Mouse (Mus musculus): ENCODE measurements at regions not wholly inside any gene's neighbourhood (a gene's known extent, or its start where the extent isn't known, plus 50 kb on each side); places are given as distances from the start of the nearest gene placed in this dataset.
A peak's percentile ranks its signal among the peaks of the same experiment; 100 is the strongest.

DNA sequence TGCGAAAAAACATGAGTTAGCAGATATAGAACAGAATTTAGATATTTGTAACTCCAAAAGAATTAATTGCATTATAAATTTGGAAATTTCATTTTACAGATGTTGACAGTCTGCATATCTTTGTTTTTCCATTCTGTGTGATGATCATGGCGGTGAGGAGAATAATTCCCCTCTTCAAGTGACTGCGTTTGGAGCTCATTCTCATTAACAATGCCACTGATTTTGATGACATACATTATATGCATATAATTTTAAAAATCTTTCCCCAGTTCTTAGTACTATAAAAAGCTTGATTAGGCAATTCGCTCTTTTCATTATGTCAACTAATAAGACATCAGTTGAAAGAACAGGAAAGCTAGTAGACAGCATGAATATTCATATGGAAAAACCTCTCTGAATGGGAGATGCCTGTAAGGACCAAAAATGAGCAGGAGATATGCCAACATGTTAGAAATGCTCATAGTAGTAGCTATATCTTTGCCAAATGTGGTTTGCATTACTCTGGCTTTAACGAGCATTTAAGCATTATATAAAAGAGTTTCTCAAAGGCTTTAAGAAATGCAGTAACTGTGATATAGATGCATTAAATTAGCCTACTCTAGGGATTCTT lies 849.2 kb upstream of the Cldn34c4 start:
- no peaks in the 10 kb centered on the region for H3K4me1 ChIP-seq
- WGBS: 92% methylated on average over 5 of the region's 5 CpGs
- no peaks in the 10 kb centered on the region for H3K36me3 ChIP-seq
- H3K4me3 ChIP-seq: no peak overlapping the region
- DNase-seq (ENCODE audit: low spot score): no peak
- H3K27me3 ChIP-seq (ENCODE audit: low read depth, poor library complexity, severe bottlenecking): no peaks in the 10 kb centered on the region
- no peak overlapping the region for H3K27ac ChIP-seq (replicated peaks)
- no peaks in the 10 kb centered on the region for H3K9me3 ChIP-seq (replicated peaks)

DNA sequence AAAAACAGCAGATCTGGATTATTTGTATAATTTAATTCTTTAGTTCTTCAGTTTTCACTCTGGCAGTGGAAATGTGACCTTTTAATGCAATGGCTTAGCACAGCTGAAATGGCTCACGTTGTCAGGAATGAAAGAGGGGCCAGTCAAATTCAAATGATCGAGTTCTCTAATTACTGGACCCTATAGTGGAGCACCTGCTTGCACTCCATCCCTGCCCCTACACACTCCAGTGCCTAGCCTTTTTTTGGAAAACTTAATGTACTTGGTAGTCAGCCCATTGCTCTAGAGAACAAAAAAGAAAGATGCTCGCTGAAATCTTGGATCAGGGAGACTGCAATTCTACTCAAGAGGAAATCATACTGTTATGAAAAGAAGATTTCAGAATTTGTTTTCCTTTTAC lies 841.0 kb upstream of the Cldn34c4 start:
- no peak overlapping the region for H3K4me3 ChIP-seq

DNA sequence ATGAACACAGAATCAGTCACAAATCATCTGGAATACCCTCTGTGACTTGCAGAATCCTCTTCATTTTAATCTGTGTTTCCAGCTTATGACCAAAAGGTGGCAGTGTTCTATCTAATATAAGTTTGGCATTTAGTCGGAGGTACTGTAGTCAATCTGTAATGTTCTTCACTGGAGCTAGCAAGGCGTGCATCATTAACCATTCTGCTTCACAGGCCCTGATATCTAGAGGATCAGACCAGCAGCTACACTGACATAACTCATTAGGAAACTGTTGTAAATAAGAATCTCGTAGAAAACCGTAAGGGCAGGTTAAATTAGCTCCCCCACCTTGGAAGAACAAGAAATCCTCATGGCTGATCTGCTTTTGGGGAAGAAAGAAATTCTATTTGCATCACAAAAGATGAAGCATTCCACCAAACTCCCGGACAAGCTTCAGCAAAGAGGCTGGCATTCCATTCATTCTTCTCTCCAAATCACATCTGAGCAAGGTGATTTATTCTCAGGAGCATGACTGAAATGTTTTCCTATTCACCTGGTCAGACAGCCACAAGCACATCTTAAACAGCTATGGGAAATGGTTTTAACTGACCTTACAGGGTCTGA lies 840.0 kb upstream of the Cldn34c4 start:
- Histone ChIP-seq H3K36me3 (no peaks in the 10 kb centered on the region), H3K9me3 (replicated peaks) (no peaks in the 10 kb centered on the region), H3K4me3 (peak overlapping the region; percentile 23; the same call in 1 of the 2 replicates), H3K4me1 (peaks cover 8% of the 10 kb centered on the region; the same call in 1 of the 2 replicates), H3K27ac (replicated peaks) (no peak overlapping the region), H3K27me3 (ENCODE audit: low read depth, poor library complexity, severe bottlenecking) (no peaks in the 10 kb centered on the region)
- WGBS: 11% methylated on average over 5 of the region's 5 CpGs
- DNase-seq (ENCODE audit: low spot score): peak; percentile 14

More for the DNA sequence above, 841.0 kb upstream of the Cldn34c4 start:
- H3K27ac ChIP-seq (replicated peaks): no peak overlapping the region
- peaks cover 8% of the 10 kb centered on the region; the same call in 1 of the 2 replicates for H3K4me1 ChIP-seq
- H3K27me3 ChIP-seq (ENCODE audit: low read depth, poor library complexity, severe bottlenecking): no peaks in the 10 kb centered on the region
- 24% methylated on average over 3 of the region's 3 CpGs for WGBS
- H3K9me3 ChIP-seq (replicated peaks): no peaks in the 10 kb centered on the region
- H3K36me3 ChIP-seq: no peaks in the 10 kb centered on the region
- no peak for DNase-seq (ENCODE audit: low spot score)
